Mouse (Mus musculus) limb, embryonic 10.5 days (tissue): Measurements from ENCODE around the gene Htr6. TPM values are rescaled to one million over a fixed set of nuclear protein-coding genes. Genes with fewer than 3 reads are reported as not detected.

ENCODE experiments used
- DNase-seq: peaks from one replicate; pipeline ENCODE4 v3.0.0-alpha.2; 2017; ENCODE audit warnings: low spot score
- H3K27ac ChIP-seq: fragments of 300-500 bp; sonication (generic); 2 replicates; pipeline ENCODE4 v1.5.1; 2016; ENCODE audit warnings: mild to moderate bottlenecking
- H3K27me3 ChIP-seq: fragments of 300-500 bp; sonication (generic); 2 replicates; pipeline ENCODE4 v1.6.1; 2016; ENCODE audit warnings: low read depth, mild to moderate bottlenecking; ENCODE audit not compliant: poor library complexity, severe bottlenecking
- H3K36me3 ChIP-seq: fragments of 300-500 bp; sonication (generic); 2 replicates; pipeline ENCODE4 v1.6.1; 2016; ENCODE audit warnings: mild to moderate bottlenecking, moderate library complexity
- H3K4me1 ChIP-seq: fragments of 300-500 bp; sonication (generic); 2 replicates; pipeline ENCODE4 v1.6.1; 2016
- H3K4me3 ChIP-seq: fragments of 300-500 bp; sonication (generic); 2 replicates; pipeline ENCODE4 v1.5.1; 2016; ENCODE audit warnings: mild to moderate bottlenecking, moderate library complexity
- H3K9me3 ChIP-seq: fragments of 300-500 bp; sonication (generic); replicated peaks from 2 replicates; pipeline ENCODE4 v1.6.1; 2016; ENCODE audit warnings: mild to moderate bottlenecking
- WGBS: fragments of 180-500 bp; shearing (Covaris S2); methylation state at CpG from one replicate; pipeline ENCODE4 v1.1.7; 2016; 5-methylcytosine and 5-hydroxymethylcytosine counted together
- polyA plus RNA-seq: library from polyadenylated mRNA; unstranded; fragments of >200 nt; fragmentation: Nextera tagmentation; extraction: Ambion mirVana; gene quantifications from 2 replicates; pipeline ENCODE4 v1.2.1, GENCODE M21; 2016

Htr6 gene
- polyA plus RNA-seq, 1 experiment from 2014 or later: not detected

DNA sequence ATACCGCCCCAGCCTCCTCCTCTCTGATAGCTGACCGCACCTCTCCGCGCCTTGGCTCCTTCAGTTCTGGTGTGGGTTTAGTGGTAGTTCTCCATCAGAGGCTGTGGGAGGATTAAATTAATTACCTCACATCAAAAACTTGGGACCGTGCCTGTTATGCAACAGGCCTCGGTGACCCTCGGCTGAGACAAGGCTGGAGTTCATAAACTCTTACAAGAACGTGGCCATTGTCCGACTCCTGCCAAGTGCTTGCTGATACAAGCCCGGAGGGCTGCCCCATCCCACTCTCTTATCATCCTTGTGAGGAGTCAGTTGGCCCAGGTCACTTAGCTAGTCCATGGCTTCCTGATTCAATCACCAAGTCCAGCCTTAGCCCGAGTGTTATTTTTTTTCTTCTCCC lies 62.1 kb downstream of the Htr6 start:
- Histone ChIP-seq H3K27me3 (no peaks in the 10 kb centered on the region), H3K4me3 (no peak overlapping the region), H3K36me3 (no peaks in the 10 kb centered on the region), H3K9me3 (no peaks in the 10 kb centered on the region), H3K4me1 (peaks cover 2% of the 10 kb centered on the region), H3K27ac (no peak overlapping the region)
- 88% methylated on average over 11 of the region's 11 CpGs for WGBS
- DNase-seq: no peak

DNA sequence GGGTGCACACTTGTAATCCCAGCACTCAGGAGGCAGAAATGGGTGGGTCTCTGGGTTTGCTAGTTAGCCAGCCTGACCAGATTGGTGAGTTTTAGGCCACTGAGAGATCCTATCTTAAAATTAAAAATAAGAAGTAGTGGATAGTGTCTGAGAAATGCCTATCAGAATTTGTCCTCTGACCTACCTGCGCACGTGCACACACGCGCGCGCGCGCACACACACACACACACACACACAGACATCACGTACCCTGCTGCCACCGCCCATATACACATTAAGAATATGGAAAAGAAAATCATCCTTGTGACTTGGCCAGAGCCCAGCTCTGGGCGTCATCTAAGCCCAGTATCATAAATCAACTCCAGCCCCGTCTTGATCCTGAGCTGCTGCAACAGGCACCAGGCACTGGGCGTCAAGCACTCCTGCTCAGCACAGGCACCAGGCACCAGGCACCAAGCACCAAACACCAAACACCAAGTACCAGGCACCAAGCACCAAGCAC lies 64.1 kb downstream of the Htr6 start:
- 0 out of 2 replicates have a peak, but pooled peaks cover 5% of the 10 kb centered on the region for H3K27me3 ChIP-seq
- DNase-seq: no peak
- no peaks in the 10 kb centered on the region for H3K36me3 ChIP-seq
- H3K9me3 ChIP-seq: no peaks in the 10 kb centered on the region
- H3K4me1 ChIP-seq: peaks cover 8% of the 10 kb centered on the region
- WGBS: 87% methylated on average over 13 of the region's 13 CpGs
- no peak overlapping the region for H3K4me3 ChIP-seq
- H3K27ac ChIP-seq: no peak overlapping the region

Other genes with a start within 250 kb of the Htr6 start
- gene Pla2g5, start 212.1 kb downstream of the Htr6 start, polyA plus RNA-seq: 0.15 and 0.30 TPM in 2 replicates
- gene Gm13030, start 201.6 kb downstream of the Htr6 start, polyA plus RNA-seq: not detected in 2 replicates
- 0.20 TPM in 1 of 2 replicates, not detected in the other for gene Pla2g2e, start 197.6 kb downstream of the Htr6 start, polyA plus RNA-seq
- gene Otud3, start 161.6 kb downstream of the Htr6 start, polyA plus RNA-seq: 3.8 and 4.5 TPM in 2 replicates
- not detected in 2 replicates for gene Rnf186, start 108.5 kb downstream of the Htr6 start, polyA plus RNA-seq
- 1.4 and 1.9 TPM in 2 replicates for gene Tmco4, start 102.7 kb downstream of the Htr6 start, polyA plus RNA-seq
- gene Nbl1, start 17.4 kb upstream of the Htr6 start, polyA plus RNA-seq: 12.5 and 28.7 TPM in 2 replicates
- 393 and 402 TPM in 2 replicates for gene Minos1, start 55.5 kb upstream of the Htr6 start, polyA plus RNA-seq
- gene Capzb, start 117.3 kb upstream of the Htr6 start, polyA plus RNA-seq: 385 and 390 TPM in 2 replicates
- gene Pqlc2, start 235.1 kb upstream of the Htr6 start, polyA plus RNA-seq: 14.6 and 19.7 TPM in 2 replicates
- gene Akr7a5, start 235.2 kb upstream of the Htr6 start, polyA plus RNA-seq: 115 and 133 TPM in 2 replicates